Mouse (Mus musculus) ES-E14 (cell line): ENCODE results near the gene Hdac10.

Source experiments
- CHD2 ChIP-seq: IDR thresholded peaks from 2 replicates; pipeline ENCODE4 v1.6.1; 2014; ENCODE audit warnings: mild to moderate bottlenecking, low read depth, low read length, inconsistent platforms
- MAFK ChIP-seq: IDR thresholded peaks from 2 replicates; pipeline ENCODE4 v1.6.1; 2014; ENCODE audit warnings: mild to moderate bottlenecking, low read depth, low read length, inconsistent platforms; ENCODE audit not compliant: insufficient read depth
- ZC3H11A ChIP-seq: IDR thresholded peaks from 2 replicates; pipeline ENCODE4 v1.6.1; 2012; ENCODE audit warnings: low read depth, mild to moderate bottlenecking, inconsistent platforms, low read length, borderline replicate concordance

DNA sequence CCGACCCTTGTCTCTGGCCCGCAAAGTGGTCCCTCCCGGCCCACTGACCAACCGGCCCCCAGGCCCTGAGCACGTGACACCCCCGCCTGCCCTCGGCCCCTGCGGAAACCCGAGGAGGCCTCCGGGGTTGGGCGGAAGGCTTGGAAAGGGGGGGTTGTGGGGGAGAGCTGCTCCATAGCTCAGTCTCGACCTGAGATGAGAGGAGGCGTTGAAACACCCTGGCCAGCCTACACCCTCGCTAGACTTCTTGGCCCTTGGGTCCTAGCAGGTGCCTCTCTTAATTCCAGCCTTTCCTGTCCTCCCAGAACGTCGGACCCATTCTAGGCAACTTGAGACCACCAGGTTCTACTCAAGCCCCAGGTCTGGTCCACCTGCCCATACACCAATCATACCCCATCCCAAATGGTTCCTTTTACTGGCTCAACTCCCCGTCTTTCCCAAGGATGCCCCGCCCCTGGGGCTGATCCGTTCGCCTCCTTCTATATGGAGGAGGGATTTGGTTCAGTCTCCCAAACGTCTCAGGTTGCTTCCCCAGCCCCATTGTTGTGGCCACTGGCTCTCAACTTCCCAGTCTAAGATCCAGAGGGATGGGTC lies 12.3 kb upstream of the Hdac10 start, which contains the start of gene Mapk12:
- TF ChIP-seq MAFK: no peak
- no peak for TF ChIP-seq ZC3H11A
- TF ChIP-seq CHD2: no peak
